Mouse (Mus musculus): ENCODE measurements at regions not wholly inside any gene's neighbourhood (a gene's known extent, or its start where the extent isn't known, plus 50 kb on each side); places are given as distances from the start of the nearest gene placed in this dataset.
"Not testable (repeated sequence)": the region's sequence is repeated elsewhere in the genome, so short reads cannot be mapped to it uniquely, and the experiment has no call there.

- Histone ChIP-seq H3K9me3 (no peaks in the 10 kb centered on the region), H3K4me3 (no peak overlapping the region), H3K4me2 (replicated peaks) (no peak overlapping the region), H3K27me3 (0 out of 2 replicates have a peak, but pooled peaks cover 4% of the 10 kb centered on the region), H3K9ac (replicated peaks) (no peak overlapping the region), H3K4me1 (no peaks in the 10 kb centered on the region), H3K27ac (replicated peaks) (no peak overlapping the region), H3K36me3 (no peaks in the 10 kb centered on the region)
- no peak for ATAC-seq (replicated peaks)
- WGBS, result 92% methylated on average over 11 of the region's 11 CpGs
Measured at GRCm38 (mm10) chr13:111911661-111912312, 103.0 kb upstream of the Map3k1 start.

- WGBS, result 41% methylated on average over 5 of the region's 5 CpGs
- Histone ChIP-seq H3K27me3 (0 out of 2 replicates have a peak, but pooled peaks cover 4% of the 10 kb centered on the region), H3K36me3 (no peaks in the 10 kb centered on the region), H3K4me3 (no peak overlapping the region), H3K4me1 (no peaks in the 10 kb centered on the region), H3K9ac (replicated peaks) (no peak overlapping the region), H3K9me3 (no peaks in the 10 kb centered on the region), H3K27ac (replicated peaks) (no peak overlapping the region), H3K4me2 (replicated peaks) (no peak overlapping the region)
- peak; percentile 48; the same call in 1 of the 2 replicates for ATAC-seq (replicated peaks)
Measured at GRCm38 (mm10) chr13:111914348-111914913, 105.6 kb upstream of the Map3k1 start.

GRCm38 (mm10) chr13:111919417-111919816 is 110.6 kb upstream of the Map3k1 start:
- 85% methylated on average over 11 of the region's 11 CpGs for WGBS
- not testable (repeated sequence) for H3K36me3 ChIP-seq; H3K4me2 ChIP-seq (replicated peaks); H3K4me3 ChIP-seq; H3K27ac ChIP-seq (replicated peaks); H3K4me1 ChIP-seq; H3K9ac ChIP-seq (replicated peaks); H3K27me3 ChIP-seq; H3K9me3 ChIP-seq; ATAC-seq (replicated peaks)

GRCm38 (mm10) chr13:111920534-111920933 is 111.7 kb upstream of the Map3k1 start:
- Histone ChIP-seq H3K9me3 (0 out of 2 replicates have a peak, but pooled peaks cover 3% of the 10 kb centered on the region), H3K4me2 (replicated peaks) (no peak overlapping the region), H3K4me1 (no peaks in the 10 kb centered on the region), H3K27ac (replicated peaks) (no peak overlapping the region), H3K4me3 (no peak overlapping the region), H3K9ac (replicated peaks) (no peak overlapping the region), H3K36me3 (no peaks in the 10 kb centered on the region), H3K27me3 (no peaks in the 10 kb centered on the region)
- WGBS, result 90% methylated on average over 2 of the region's 2 CpGs
- ATAC-seq (replicated peaks), result no peak

GRCm38 (mm10) chr13:111921142-111922035 is 112.6 kb upstream of the Map3k1 start:
- no peaks in the 10 kb centered on the region for H3K36me3 ChIP-seq
- no peak overlapping the region for H3K27ac ChIP-seq (replicated peaks)
- ATAC-seq (replicated peaks), result no peak
- no peaks in the 10 kb centered on the region for H3K27me3 ChIP-seq
- H3K4me3 ChIP-seq, result no peak overlapping the region
- no peaks in the 10 kb centered on the region for H3K4me1 ChIP-seq
- WGBS, result 87% methylated on average over 5 of the region's 5 CpGs
- H3K9me3 ChIP-seq, result 0 out of 2 replicates have a peak, but pooled peaks cover 3% of the 10 kb centered on the region
- no peak overlapping the region for H3K9ac ChIP-seq (replicated peaks)
- no peak overlapping the region for H3K4me2 ChIP-seq (replicated peaks)

GRCm38 (mm10) chr13:111925349-111925748 is 116.6 kb upstream of the Map3k1 start:
- Histone ChIP-seq H3K4me2 (replicated peaks) (no peak overlapping the region), H3K4me1 (no peaks in the 10 kb centered on the region; the same call in 1 of the 2 replicates), H3K36me3 (no peaks in the 10 kb centered on the region), H3K27ac (replicated peaks) (no peak overlapping the region), H3K27me3 (no peaks in the 10 kb centered on the region), H3K9me3 (0 out of 2 replicates have a peak, but pooled peaks cover 3% of the 10 kb centered on the region), H3K9ac (replicated peaks) (no peak overlapping the region), H3K4me3 (no peak overlapping the region)
- 86% methylated on average over 7 of the region's 7 CpGs for WGBS
- no peak for ATAC-seq (replicated peaks)

- Histone ChIP-seq H3K4me1 (no peaks in the 10 kb centered on the region; the same call in 1 of the 2 replicates), H3K4me3 (no peak overlapping the region), H3K27ac (replicated peaks) (no peak overlapping the region), H3K36me3 (no peaks in the 10 kb centered on the region), H3K9me3 (0 out of 2 replicates have a peak, but pooled peaks cover 3% of the 10 kb centered on the region), H3K4me2 (replicated peaks) (no peak overlapping the region), H3K27me3 (no peaks in the 10 kb centered on the region), H3K9ac (replicated peaks) (no peak overlapping the region)
- WGBS, result 54% methylated on average over 8 of the region's 8 CpGs
- ATAC-seq (replicated peaks), result no peak
Measured at GRCm38 (mm10) chr13:111926801-111927200, 118.0 kb upstream of the Map3k1 start.

GRCm38 (mm10) chr13:111927489-111927888 is 118.7 kb upstream of the Map3k1 start:
- Histone ChIP-seq H3K27ac (replicated peaks) (no peak overlapping the region), H3K36me3 (no peaks in the 10 kb centered on the region), H3K9me3 (no peaks in the 10 kb centered on the region), H3K4me3 (no peak overlapping the region), H3K9ac (replicated peaks) (no peak overlapping the region), H3K27me3 (no peaks in the 10 kb centered on the region), H3K4me1 (no peaks in the 10 kb centered on the region; the same call in 1 of the 2 replicates), H3K4me2 (replicated peaks) (no peak overlapping the region)
- 89% methylated on average over 3 of the region's 3 CpGs for WGBS
- ATAC-seq (replicated peaks), result no peak

GRCm38 (mm10) chr13:111928636-111929544 is 120.1 kb upstream of the Map3k1 start:
- WGBS, result 85% methylated on average over 9 of the region's 9 CpGs
- Histone ChIP-seq H3K4me1 (no peaks in the 10 kb centered on the region; the same call in 1 of the 2 replicates), H3K27ac (replicated peaks) (no peak overlapping the region), H3K9me3 (no peaks in the 10 kb centered on the region), H3K9ac (replicated peaks) (no peak overlapping the region), H3K27me3 (no peaks in the 10 kb centered on the region), H3K36me3 (no peaks in the 10 kb centered on the region), H3K4me2 (replicated peaks) (no peak overlapping the region), H3K4me3 (no peak overlapping the region)
- ATAC-seq (replicated peaks), result no peak

GRCm38 (mm10) chr13:111929908-111930307 is 121.1 kb upstream of the Map3k1 start:
- no peak overlapping the region for H3K4me3 ChIP-seq
- WGBS, result 79% methylated on average over 1 of the region's 1 CpGs
- H3K27me3 ChIP-seq, result no peaks in the 10 kb centered on the region
- no peaks in the 10 kb centered on the region for H3K36me3 ChIP-seq
- no peak for ATAC-seq (replicated peaks)
- no peaks in the 10 kb centered on the region; the same call in 1 of the 2 replicates for H3K4me1 ChIP-seq
- H3K27ac ChIP-seq (replicated peaks), result no peak overlapping the region
- no peak overlapping the region for H3K4me2 ChIP-seq (replicated peaks)
- no peak overlapping the region for H3K9ac ChIP-seq (replicated peaks)
- H3K9me3 ChIP-seq, result no peaks in the 10 kb centered on the region

- WGBS, result 88% methylated on average over 3 of the region's 3 CpGs
- no peak for ATAC-seq (replicated peaks)
- H3K9ac ChIP-seq (replicated peaks), result no peak overlapping the region
- H3K36me3 ChIP-seq, result no peaks in the 10 kb centered on the region
- no peaks in the 10 kb centered on the region for H3K27me3 ChIP-seq
- no peak overlapping the region for H3K4me3 ChIP-seq
- H3K4me1 ChIP-seq, result peaks cover 3% of the 10 kb centered on the region; the same call in 1 of the 2 replicates
- no peaks in the 10 kb centered on the region for H3K9me3 ChIP-seq
- no peak overlapping the region for H3K27ac ChIP-seq (replicated peaks)
- no peak overlapping the region for H3K4me2 ChIP-seq (replicated peaks)
Measured at GRCm38 (mm10) chr13:111932464-111932863, 123.7 kb upstream of the Map3k1 start.
